Mouse (Mus musculus) ES-Bruce4 (cell line): ENCODE data around the gene Marc1. TPM values are rescaled to one million over a fixed set of nuclear protein-coding genes. Genes with fewer than 3 reads are reported as not detected.

Experiments
- H3K27ac ChIP-seq: 2 replicates; pipeline ENCODE4 v1.5.1; 2012; ENCODE audit warnings: low read length, inconsistent platforms; ENCODE audit not compliant: insufficient read depth
- H3K27me3 ChIP-seq: 2 replicates; pipeline ENCODE4 v1.6.1; 2012; ENCODE audit warnings: mild to moderate bottlenecking, low read length, inconsistent platforms; ENCODE audit not compliant: control insufficient read depth, poor library complexity, insufficient read depth, severe bottlenecking
- H3K36me3 ChIP-seq: 2 replicates; pipeline ENCODE4 v1.6.1; 2012; ENCODE audit warnings: inconsistent platforms, mild to moderate bottlenecking, low read length, moderate library complexity; ENCODE audit not compliant: control insufficient read depth, poor library complexity, insufficient read depth, severe bottlenecking
- H3K4me1 ChIP-seq: one replicate; pipeline ENCODE4 v1.8.1; 2011; ENCODE audit warnings: low read length; ENCODE audit not compliant: control insufficient read depth, insufficient read depth
- H3K4me3 ChIP-seq: 2 replicates; pipeline ENCODE4 v1.5.1; 2011; ENCODE audit warnings: low read depth, mild to moderate bottlenecking, low read length
- H3K9ac ChIP-seq: 2 replicates; pipeline ENCODE4 v1.6.1; 2012; ENCODE audit warnings: low read depth, mild to moderate bottlenecking, inconsistent platforms; ENCODE audit not compliant: poor library complexity, severe bottlenecking
- H3K9me3 ChIP-seq: replicated peaks from 2 replicates; pipeline ENCODE4 v1.6.1; 2012; ENCODE audit warnings: mild to moderate bottlenecking, low read length, inconsistent platforms; ENCODE audit not compliant: control insufficient read depth, poor library complexity, insufficient read depth, severe bottlenecking
- CTCF ChIP-seq: IDR thresholded peaks from one replicate; pipeline ENCODE4 v1.8.1; 2011; ENCODE audit warnings: low read depth, low read length
- EP300 ChIP-seq: IDR thresholded peaks from 2 replicates; pipeline ENCODE4 v1.6.1; 2011; ENCODE audit warnings: low read depth, low read length; ENCODE audit not compliant: insufficient read depth
- POLR2A ChIP-seq: IDR thresholded peaks from one replicate; pipeline ENCODE4 v1.8.1; 2011; ENCODE audit warnings: low read length; ENCODE audit not compliant: insufficient read depth
- polyA plus RNA-seq: library from polyadenylated mRNA; stranded (reverse); fragments of >200 nt; gene quantifications from 2 replicates; pipeline ENCODE4 v1.2.4, GENCODE M21; 2011; ENCODE audit warnings: low read depth; ENCODE audit not compliant: missing spikeins, insufficient read depth, insufficient read length

Marc1 gene
- polyA plus RNA-seq, 1 experiment, result not detected

GRCm38 (mm10) chr1:184777061-184777795 is 33.9 kb downstream of the Marc1 start:
- no peak overlapping the region for H3K4me3 ChIP-seq
- no peak overlapping the region for H3K27ac ChIP-seq
- no peak for TF ChIP-seq POLR2A
- TF ChIP-seq CTCF, result peak; percentile 43
- H3K4me1 ChIP-seq, result no peaks in the 10 kb centered on the region
- H3K27me3 ChIP-seq, result no peaks in the 10 kb centered on the region
- no peaks in the 10 kb centered on the region for H3K9me3 ChIP-seq
- H3K36me3 ChIP-seq, result no peaks in the 10 kb centered on the region
- H3K9ac ChIP-seq, result no peak overlapping the region

- Histone ChIP-seq H3K9me3 (no peaks in the 10 kb centered on the region), H3K27ac (no peak overlapping the region), H3K36me3 (no peaks in the 10 kb centered on the region), H3K4me1 (no peaks in the 10 kb centered on the region), H3K4me3 (no peak overlapping the region), H3K9ac (no peak overlapping the region), H3K27me3 (no peaks in the 10 kb centered on the region)
- TF ChIP-seq EP300 (no peak), POLR2A (no peak), CTCF (no peak)
These were observed 35.8 kb downstream of the Marc1 start for GRCm38 (mm10) chr1:184775289-184775688.

- Histone ChIP-seq H3K4me3 (no peak overlapping the region), H3K9ac (no peak overlapping the region)
- TF ChIP-seq POLR2A (no peak), EP300 (no peak)
These were observed 39.2 kb downstream of the Marc1 start for GRCm38 (mm10) chr1:184771891-184772249.

GRCm38 (mm10) chr1:184771202-184771890 is 39.8 kb downstream of the Marc1 start:
- Histone ChIP-seq H3K27ac (no peak overlapping the region), H3K9me3 (no peaks in the 10 kb centered on the region), H3K4me1 (no peaks in the 10 kb centered on the region), H3K27me3 (no peaks in the 10 kb centered on the region), H3K4me3 (no peak overlapping the region), H3K36me3 (no peaks in the 10 kb centered on the region), H3K9ac (no peak overlapping the region)
- TF ChIP-seq CTCF, result peak; percentile 67
- no peak for TF ChIP-seq POLR2A

More at GRCm38 (mm10) chr1:184771891-184772249, 39.2 kb downstream of the Marc1 start:
- H3K36me3 ChIP-seq, result no peaks in the 10 kb centered on the region
- no peaks in the 10 kb centered on the region for H3K9me3 ChIP-seq
- H3K27ac ChIP-seq, result no peak overlapping the region
- no peaks in the 10 kb centered on the region for H3K4me1 ChIP-seq
- no peaks in the 10 kb centered on the region for H3K27me3 ChIP-seq

- no peak overlapping the region for H3K27ac ChIP-seq
- TF ChIP-seq POLR2A (no peak), CTCF (no peak), EP300 (no peak)
- H3K9ac ChIP-seq, result no peak overlapping the region
- no peak overlapping the region for H3K4me3 ChIP-seq
- H3K36me3 ChIP-seq, result no peaks in the 10 kb centered on the region
- no peaks in the 10 kb centered on the region for H3K4me1 ChIP-seq
- H3K9me3 ChIP-seq, result no peaks in the 10 kb centered on the region
- H3K27me3 ChIP-seq, result no peaks in the 10 kb centered on the region
These were observed 47.2 kb downstream of the Marc1 start for GRCm38 (mm10) chr1:184763866-184764265.

GRCm38 (mm10) chr1:184762941-184763340 is 48.2 kb downstream of the Marc1 start:
- Histone ChIP-seq H3K9ac (no peak overlapping the region), H3K4me3 (no peak overlapping the region), H3K36me3 (no peaks in the 10 kb centered on the region), H3K27me3 (no peaks in the 10 kb centered on the region), H3K27ac (no peak overlapping the region), H3K9me3 (no peaks in the 10 kb centered on the region), H3K4me1 (no peaks in the 10 kb centered on the region)
- no peak for TF ChIP-seq POLR2A
- no peak for TF ChIP-seq CTCF
- no peak for TF ChIP-seq EP300
